Mouse (Mus musculus) forebrain, embryonic 14.5 days (tissue): Measurements from ENCODE around the gene C1rb. TPM values are rescaled to one million over a fixed set of nuclear protein-coding genes. Genes with fewer than 3 reads are reported as not detected.

Experiments used
- ATAC-seq: fragments of 200-750 bp; cut with Nextera tagmentation; 2 replicates; pipeline ENCODE4 v1.8.0; 2017; ENCODE audit warnings: mild to moderate bottlenecking, moderate library complexity
- DNase-seq: peaks from one replicate; pipeline ENCODE4 v3.0.0-alpha.2; 2015; ENCODE audit warnings: low spot score
- H3K27ac ChIP-seq: fragments of 300-500 bp; sonication (generic); 2 replicates; pipeline ENCODE4 v1.5.1; 2014; ENCODE audit warnings: low read depth, mild to moderate bottlenecking, control low read depth, low read length, moderate library complexity
- H3K27me3 ChIP-seq: fragments of 300-500 bp; sonication (generic); replicated peaks from 2 replicates; pipeline ENCODE4 v1.6.1; 2014; ENCODE audit warnings: low read length, control low read depth, mixed read lengths; ENCODE audit not compliant: control insufficient read depth, insufficient read depth
- H3K36me3 ChIP-seq: fragments of 300-500 bp; sonication (generic); 2 replicates; pipeline ENCODE4 v1.6.1; 2014; ENCODE audit warnings: low read length, control low read depth; ENCODE audit not compliant: control insufficient read depth, insufficient read depth
- H3K4me1 ChIP-seq: fragments of 300-500 bp; sonication (generic); 2 replicates; pipeline ENCODE4 v1.6.1; 2014; ENCODE audit warnings: antibody characterized with exemption, low read length, control low read depth; ENCODE audit not compliant: control insufficient read depth, insufficient read depth
- H3K4me2 ChIP-seq: fragments of 300-500 bp; sonication (generic); 2 replicates; pipeline ENCODE4 v1.6.1; 2014; ENCODE audit warnings: mild to moderate bottlenecking, control low read depth, low read length
- H3K4me3 ChIP-seq: fragments of 300-500 bp; sonication (generic); 2 replicates; pipeline ENCODE4 v1.5.1; 2014; ENCODE audit warnings: low read depth, low read length, control low read depth
- H3K9ac ChIP-seq: fragments of 300-500 bp; sonication (generic); 2 replicates; pipeline ENCODE4 v1.6.1; 2014; ENCODE audit warnings: mild to moderate bottlenecking, low read length, control low read depth, moderate library complexity
- H3K9me3 ChIP-seq: fragments of 300-500 bp; sonication (generic); replicated peaks from 2 replicates; pipeline ENCODE4 v1.6.1; 2016; ENCODE audit warnings: low read length, control low read depth, mixed read lengths; ENCODE audit not compliant: control insufficient read depth
- WGBS: fragments of 180-500 bp; shearing (Covaris S2); extraction: QIAGEN DNeasy Blood & Tissue Kit; methylation state at CpG from one replicate; pipeline ENCODE4 v1.1.7; 2014; 5-methylcytosine and 5-hydroxymethylcytosine counted together
- polyA plus RNA-seq: library from polyadenylated mRNA; unstranded; fragments of >200 nt; fragmentation: Nextera tagmentation; extraction: Ambion mirVana; gene quantifications from 2 replicates; pipeline ENCODE4 v1.2.1, GENCODE M21; 2014

C1rb gene
- polyA plus RNA-seq, 1 experiment from 2014 or later: not detected

DNA sequence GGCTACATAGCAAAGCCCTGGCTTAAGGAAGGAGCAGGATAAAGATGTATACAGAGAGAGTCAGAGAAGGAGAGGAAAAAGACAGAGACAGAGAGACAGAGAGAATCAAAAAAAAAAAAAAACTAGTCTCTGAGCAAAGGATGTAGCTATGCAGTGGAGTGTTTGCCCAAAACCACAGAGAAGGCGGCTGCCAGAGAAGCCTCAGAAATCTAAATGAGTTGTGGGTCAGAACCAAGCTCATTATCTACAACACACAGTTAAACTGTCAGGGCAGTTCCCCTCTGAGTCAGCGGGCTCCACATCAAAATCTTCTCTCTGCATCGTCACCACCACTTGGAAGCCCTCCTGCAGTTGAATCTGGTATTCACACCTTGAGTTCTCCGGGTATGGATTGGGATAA lies 60.7 kb downstream of the C1rb start:
- no peaks in the 10 kb centered on the region for H3K9me3 ChIP-seq
- H3K27me3 ChIP-seq: no peaks in the 10 kb centered on the region
- 89% methylated on average over 3 of the region's 4 CpGs for WGBS
- H3K4me1 ChIP-seq: no peaks in the 10 kb centered on the region
- H3K36me3 ChIP-seq: no peaks in the 10 kb centered on the region
- no peak overlapping the region for H3K9ac ChIP-seq
- ATAC-seq (no peak), DNase-seq (no peak)
- no peak overlapping the region for H3K27ac ChIP-seq
- no peak overlapping the region for H3K4me2 ChIP-seq
- H3K4me3 ChIP-seq: no peak overlapping the region

Other genes with a start within 250 kb of the C1rb start
- 55.9 and 63.2 TPM in 2 replicates for gene Pex5, start 155.2 kb upstream of the C1rb start, polyA plus RNA-seq
- 34.1 and 48.7 TPM in 2 replicates for gene Clstn3, start 105.5 kb upstream of the C1rb start, polyA plus RNA-seq
- gene C1rl, start 77.2 kb upstream of the C1rb start, polyA plus RNA-seq: 0.17 and 0.27 TPM in 2 replicates
- 0.19 and 0.24 TPM in 2 replicates for gene C1ra, start 57.9 kb upstream of the C1rb start, polyA plus RNA-seq
- gene C1s1, start 27.9 kb upstream of the C1rb start, polyA plus RNA-seq: 0.39 and 0.70 TPM in 2 replicates
- 0.10 TPM in 1 of 2 replicates, not detected in the other for gene C1s2, start 65.8 kb downstream of the C1rb start, polyA plus RNA-seq
- 33.4 and 38.7 TPM in 2 replicates for gene Lpcat3, start 92.7 kb downstream of the C1rb start, polyA plus RNA-seq
- 166 and 186 TPM in 2 replicates for gene Emg1, start 141.9 kb downstream of the C1rb start, polyA plus RNA-seq
- 237 and 245 TPM in 2 replicates for gene Phb2, start 142.0 kb downstream of the C1rb start, polyA plus RNA-seq
- gene Ptpn6, start 168.4 kb downstream of the C1rb start, polyA plus RNA-seq: 4.7 TPM in 2 replicates
- 722 and 848 TPM in 2 replicates for gene Grcc10, start 171.1 kb downstream of the C1rb start, polyA plus RNA-seq
- gene Gm45234, start 185.7 kb downstream of the C1rb start, polyA plus RNA-seq: not detected in 2 replicates
- 12.2 and 16.6 TPM in 2 replicates for gene Atn1, start 186.2 kb downstream of the C1rb start, polyA plus RNA-seq
- gene Eno2, start 199.4 kb downstream of the C1rb start, polyA plus RNA-seq: 34.6 and 49.5 TPM in 2 replicates
- gene Lrrc23, start 209.4 kb downstream of the C1rb start, polyA plus RNA-seq: 3.4 and 3.5 TPM in 2 replicates
- gene Spsb2, start 238.4 kb downstream of the C1rb start, polyA plus RNA-seq: 4.7 and 5.3 TPM in 2 replicates
- 417 and 461 TPM in 2 replicates for gene Tpi1, start 244.0 kb downstream of the C1rb start, polyA plus RNA-seq